Mouse (Mus musculus) adrenal gland, adult 10 weeks (tissue): ENCODE data around the gene Srrt. TPM values are rescaled to one million over a fixed set of nuclear protein-coding genes. Genes with fewer than 3 reads are reported as not detected.

Experiments
- polyA plus RNA-seq: library from polyadenylated mRNA; stranded (reverse); fragments of 350-450 nt; fragmentation: Illumina TruSeq; extraction: RNeasy Lipid Tissue Mini Kit (QIAGEN cat#74804); gene quantifications from one replicate; pipeline ENCODE4 v1.2.3, GENCODE M21; 2014; ENCODE audit warnings: low read depth, low replicate concordance

Gene Srrt
- 25.4 TPM for polyA plus RNA-seq

GRCm38 (mm10) chr5:137307071-137307912 lies at the start of gene Srrt:
Gene Srrt, minus strand, starts transcription at chr5:137307674.

GRCm38 (mm10) chr5:137349384-137350204 lies 42.1 kb upstream of the Srrt start, which contains the start of gene Ephb4:
Gene Ephb4, plus strand, starts transcription at chr5:137350109.

GRCm38 (mm10) chr5:137333512-137334174 lies 26.2 kb upstream of the Srrt start, which contains the start of gene Slc12a9:
Gene Slc12a9, minus strand, starts transcription at chr5:137333597.

GRCm38 (mm10) chr5:137314193-137315083 lies 7.0 kb upstream of the Srrt start, which contains the start of gene Trip6:
Gene Trip6, minus strand, starts transcription at chr5:137314404.

GRCm38 (mm10) chr5:137293839-137294743 lies 13.4 kb downstream of the Srrt start, which contains the start of gene Ufsp1:
Gene Ufsp1, plus strand, starts transcription at chr5:137294629.

GRCm38 (mm10) chr5:137287032-137287952 lies 20.2 kb downstream of the Srrt start, which contains the start of gene Ache:
Gene Ache, plus strand, starts transcription at chr5:137287519.

Other genes with a start within 250 kb of the Srrt start
- gene Serpine1, start 235.4 kb downstream of the Srrt start, polyA plus RNA-seq = 5.0 TPM
- 37.8 TPM for gene Trim56, start 191.5 kb downstream of the Srrt start, polyA plus RNA-seq
- gene Muc3, start 158.4 kb downstream of the Srrt start, polyA plus RNA-seq = not detected
- not detected for gene Muc3a, start 95.3 kb downstream of the Srrt start, polyA plus RNA-seq
- 0.17 TPM for gene Ache, start 20.2 kb downstream of the Srrt start, polyA plus RNA-seq
- 5.9 TPM for gene Ufsp1, start 13.0 kb downstream of the Srrt start, polyA plus RNA-seq
- not detected for gene Trip6, start 6.7 kb upstream of the Srrt start, polyA plus RNA-seq
- not detected for gene Slc12a9, start 25.9 kb upstream of the Srrt start, polyA plus RNA-seq
- gene Ephb4, start 42.4 kb upstream of the Srrt start, polyA plus RNA-seq = 7.2 TPM
- not detected for gene Zan, start 169.4 kb upstream of the Srrt start, polyA plus RNA-seq
- not detected for gene Pop7, start 194.8 kb upstream of the Srrt start, polyA plus RNA-seq
- 2.2 TPM for gene Gigyf1, start 210.9 kb upstream of the Srrt start, polyA plus RNA-seq
- gene Epo, start 225.6 kb upstream of the Srrt start, polyA plus RNA-seq = not detected
- gene Gnb2, start 225.8 kb upstream of the Srrt start, polyA plus RNA-seq = 1.2 TPM
- gene Actl6b, start 245.8 kb upstream of the Srrt start, polyA plus RNA-seq = not detected